Mouse (Mus musculus): ENCODE results near the gene Cwc25.

DNA sequence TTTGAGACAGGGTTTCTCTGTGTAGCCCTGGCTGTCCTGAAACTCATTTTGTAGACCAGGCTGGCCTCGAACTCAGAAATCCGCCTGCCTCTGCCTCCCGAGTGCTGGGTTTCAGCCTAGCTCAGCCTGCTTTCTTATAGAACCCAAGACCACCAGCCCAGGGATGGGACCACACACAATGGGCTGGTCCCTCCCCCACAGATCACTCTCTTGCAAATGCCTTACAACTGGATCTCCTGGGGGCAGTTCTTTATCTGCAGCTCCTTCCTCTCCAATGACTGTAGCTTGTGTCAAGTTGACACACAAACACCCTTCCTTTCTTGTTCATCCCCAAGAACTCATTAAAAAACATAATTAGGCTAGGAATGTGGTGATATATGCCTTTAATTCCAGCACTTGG is 21.6 kb upstream of the Cwc25 start:
- no peak for TF ChIP-seq CTCF (IDR thresholded peaks at IDR 0.05; ENCODE audit: control insufficient read depth, insufficient read depth, low read length)
- TF ChIP-seq POLR2A (IDR thresholded peaks at IDR 0.05; ENCODE audit: borderline replicate concordance, control insufficient read depth, low read depth, low read length) = no peak
